Mouse (Mus musculus) CD4-positive helper T cell, adult 2 months (primary cell): Measurements from ENCODE around the gene Als2cr12.
"Not testable (repeated sequence)": the region's sequence is repeated elsewhere in the genome, so short reads cannot be mapped to it uniquely, and the experiment has no call there.

ENCODE experiments used
- DNase-seq: peaks from one replicate; pipeline ENCODE4 v3.0.0-alpha.2; 2012; ENCODE audit warnings: low read depth, missing footprints, low spot score

Als2cr12 gene

GRCm38 (mm10) chr1:58614424-58614823 lies 81.4 kb downstream of the Als2cr12 start:
- DNase-seq = no peak

- DNase-seq = peak; percentile 23
Observed at GRCm38 (mm10) chr1:58613786-58614185, 82.0 kb downstream of the Als2cr12 start.

- DNase-seq = no peak
Observed at GRCm38 (mm10) chr1:58610611-58611010, 85.2 kb downstream of the Als2cr12 start.

GRCm38 (mm10) chr1:58610166-58610565 lies 85.6 kb downstream of the Als2cr12 start:
- no peak for DNase-seq

- DNase-seq = not testable (repeated sequence)
Observed at GRCm38 (mm10) chr1:58609591-58609990, 86.2 kb downstream of the Als2cr12 start.

GRCm38 (mm10) chr1:58603738-58604137 lies 92.1 kb downstream of the Als2cr12 start:
- no peak for DNase-seq

GRCm38 (mm10) chr1:58602681-58603080 lies 93.1 kb downstream of the Als2cr12 start:
- DNase-seq = no peak
